Mouse (Mus musculus) stomach, postnatal 0 days (tissue): Measurements from ENCODE around the gene Foxj1.

Experiments
- CTCF ChIP-seq: IDR thresholded peaks from 2 replicates; pipeline ENCODE4 v1.5.1; 2016; ENCODE audit warnings: antibody characterized with exemption, low read depth, mild to moderate bottlenecking, moderate library complexity
- EP300 ChIP-seq: optimal IDR thresholded peaks from 2 replicates; pipeline ENCODE3; 2016; ENCODE audit warnings: antibody characterized with exemption

DNA sequence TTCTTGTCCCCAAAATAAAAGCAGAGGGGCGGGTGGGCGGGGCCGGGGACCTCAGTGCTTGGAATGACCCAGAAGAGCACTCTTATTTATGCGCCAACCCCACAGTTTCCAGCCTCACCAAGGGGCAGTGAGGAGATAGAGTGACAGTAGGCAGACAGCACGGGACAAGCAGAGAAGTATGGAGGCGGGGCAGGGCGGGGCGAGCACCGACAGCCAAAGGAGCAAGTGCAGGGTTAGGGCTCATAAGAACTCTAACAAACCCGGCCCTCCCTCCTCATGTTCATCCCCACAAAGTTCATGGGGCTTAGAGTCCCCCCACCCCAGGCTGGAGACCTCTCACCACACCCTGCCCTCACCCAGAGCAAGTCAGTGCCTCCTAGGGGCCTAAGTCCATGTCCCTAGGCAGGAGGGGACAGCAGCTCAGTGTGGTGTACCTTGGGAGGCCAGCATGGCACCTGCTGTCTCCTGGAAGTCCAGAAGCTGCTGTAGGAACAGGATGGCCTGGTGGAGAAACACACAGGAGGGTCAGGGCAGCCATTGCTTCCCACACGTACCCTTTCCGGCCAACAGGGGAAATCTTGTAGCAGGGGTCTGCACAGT, 41.6 kb downstream of the Foxj1 start:
- TF ChIP-seq CTCF (no peak), EP300 (no peak)
